Mouse (Mus musculus) stomach, embryonic 14.5 days (tissue): Measurements from ENCODE around the gene Cd300lb. TPM values are rescaled to one million over a fixed set of nuclear protein-coding genes. Genes with fewer than 3 reads are reported as not detected.

Source experiments
- ATAC-seq: fragments of 200-750 bp; cut with Nextera tagmentation; 2 replicates; pipeline ENCODE4 v1.8.0; 2017; ENCODE audit warnings: low read depth, moderate TSS enrichment; ENCODE audit not compliant: insufficient number of reproducible peaks, insufficient read depth, low FRiP score
- H3K27ac ChIP-seq: fragments of 300-500 bp; sonication (generic); 2 replicates; pipeline ENCODE4 v1.5.1; 2014; ENCODE audit warnings: mild to moderate bottlenecking, low read length, moderate library complexity, mixed read lengths
- H3K27me3 ChIP-seq: fragments of 300-500 bp; sonication (generic); 2 replicates; pipeline ENCODE4 v1.6.1; 2014; ENCODE audit warnings: low read length, control low read depth, mixed read lengths; ENCODE audit not compliant: control insufficient read depth, insufficient read depth
- H3K36me3 ChIP-seq: fragments of 300-500 bp; sonication (generic); 2 replicates; pipeline ENCODE4 v1.6.1; 2014; ENCODE audit warnings: mild to moderate bottlenecking, control low read depth, low read length, moderate library complexity, mixed read lengths; ENCODE audit not compliant: control insufficient read depth, insufficient read depth
- H3K4me1 ChIP-seq: fragments of 300-500 bp; sonication (generic); 2 replicates; pipeline ENCODE4 v1.6.1; 2014; ENCODE audit warnings: low read length, control low read depth, mixed read lengths; ENCODE audit not compliant: control insufficient read depth, insufficient read depth
- H3K4me2 ChIP-seq: fragments of 300-500 bp; sonication (generic); replicated peaks from 2 replicates; pipeline ENCODE4 v1.6.1; 2014; ENCODE audit warnings: low read depth, low read length, control low read depth
- H3K4me3 ChIP-seq: fragments of 300-500 bp; sonication (generic); 2 replicates; pipeline ENCODE4 v1.5.1; 2014; ENCODE audit warnings: low read depth, low read length, control low read depth
- H3K9ac ChIP-seq: fragments of 300-500 bp; sonication (generic); replicated peaks from 2 replicates; pipeline ENCODE4 v1.6.1; 2014; ENCODE audit warnings: low read depth, mild to moderate bottlenecking, control low read depth, low read length, moderate library complexity, mixed read lengths
- H3K9me3 ChIP-seq: fragments of 300-500 bp; sonication (generic); 2 replicates; pipeline ENCODE4 v1.6.1; 2016; ENCODE audit warnings: low read depth, low read length, control low read depth; ENCODE audit not compliant: control insufficient read depth
- WGBS: fragments of 180-500 bp; shearing (Covaris S2); extraction: QIAGEN DNeasy Blood & Tissue Kit; methylation state at CpG from one replicate; pipeline ENCODE4 v1.1.7; 2014; 5-methylcytosine and 5-hydroxymethylcytosine counted together
- polyA plus RNA-seq: library from polyadenylated mRNA; unstranded; fragments of >200 nt; fragmentation: Nextera tagmentation; extraction: Ambion mirVana; gene quantifications from 2 replicates; pipeline ENCODE4 v1.2.1, GENCODE M21; 2014

Gene Cd300lb
- polyA plus RNA-seq, 1 experiment from 2014 or later: 0.12 TPM

GRCm38 (mm10) chr11:114898026-114898425, 36.2 kb downstream of the Cd300lb start:
- Histone ChIP-seq H3K9me3 (no peaks in the 10 kb centered on the region), H3K9ac (no peak overlapping the region), H3K4me2 (no peak overlapping the region), H3K36me3 (no peaks in the 10 kb centered on the region), H3K4me1 (no peaks in the 10 kb centered on the region), H3K4me3 (no peak overlapping the region), H3K27ac (no peak overlapping the region), H3K27me3 (no peaks in the 10 kb centered on the region)
- no peak for ATAC-seq
- WGBS: 50% methylated on average over 1 of the region's 1 CpGs

GRCm38 (mm10) chr11:114896085-114896484, 38.1 kb downstream of the Cd300lb start:
- Histone ChIP-seq H3K9me3 (no peaks in the 10 kb centered on the region), H3K36me3 (no peaks in the 10 kb centered on the region), H3K4me2 (no peak overlapping the region), H3K9ac (no peak overlapping the region), H3K27me3 (no peaks in the 10 kb centered on the region), H3K4me1 (no peaks in the 10 kb centered on the region), H3K27ac (no peak overlapping the region), H3K4me3 (no peak overlapping the region)
- WGBS: 82% methylated on average over 3 of the region's 3 CpGs
- ATAC-seq: no peak

GRCm38 (mm10) chr11:114890542-114890941, 43.6 kb downstream of the Cd300lb start:
- no peak overlapping the region for H3K27ac ChIP-seq
- no peaks in the 10 kb centered on the region for H3K9me3 ChIP-seq
- H3K9ac ChIP-seq: no peak overlapping the region
- H3K4me3 ChIP-seq: no peak overlapping the region
- no peaks in the 10 kb centered on the region for H3K36me3 ChIP-seq
- no peaks in the 10 kb centered on the region for H3K4me1 ChIP-seq
- no peak overlapping the region for H3K4me2 ChIP-seq
- 57% methylated on average over 5 of the region's 5 CpGs for WGBS
- no peak for ATAC-seq
- no peaks in the 10 kb centered on the region for H3K27me3 ChIP-seq

GRCm38 (mm10) chr11:114889991-114890518, 44.1 kb downstream of the Cd300lb start, which contains the start of gene Cd300a:
Gene Cd300a, plus strand, starts transcription at chr11:114890041.
- ATAC-seq: no peak

GRCm38 (mm10) chr11:114884380-114885100, 49.6 kb downstream of the Cd300lb start:
- ATAC-seq: no peak
- Histone ChIP-seq H3K27me3 (no peaks in the 10 kb centered on the region), H3K4me3 (no peak overlapping the region), H3K9ac (no peak overlapping the region), H3K9me3 (no peaks in the 10 kb centered on the region), H3K36me3 (no peaks in the 10 kb centered on the region), H3K27ac (no peak overlapping the region), H3K4me2 (no peak overlapping the region), H3K4me1 (no peaks in the 10 kb centered on the region)
- 82% methylated on average over 4 of the region's 4 CpGs for WGBS

More at GRCm38 (mm10) chr11:114889991-114890518, 44.1 kb downstream of the Cd300lb start, which contains the start of gene Cd300a:
- Histone ChIP-seq H3K36me3 (no peaks in the 10 kb centered on the region), H3K4me3 (no peak within 1 kb of the TSS), H3K27ac (no peak within 1 kb of the TSS), H3K9ac (no peak within 1 kb of the TSS), H3K27me3 (no peaks in the 10 kb centered on the region), H3K4me1 (no peaks in the 10 kb centered on the region), H3K4me2 (no peak within 1 kb of the TSS), H3K9me3 (no peaks in the 10 kb centered on the region)
- 73% methylated on average over 18 of the region's 18 CpGs for WGBS

GRCm38 (mm10) chr11:114883251-114883789, 50.9 kb downstream of the Cd300lb start:
- ATAC-seq: no peak
- no peak overlapping the region for H3K4me2 ChIP-seq
- H3K36me3 ChIP-seq: no peaks in the 10 kb centered on the region
- H3K9ac ChIP-seq: no peak overlapping the region
- H3K4me1 ChIP-seq: no peaks in the 10 kb centered on the region
- WGBS: 95% methylated on average over 4 of the region's 4 CpGs
- H3K27me3 ChIP-seq: no peaks in the 10 kb centered on the region
- no peak overlapping the region for H3K27ac ChIP-seq
- H3K9me3 ChIP-seq: no peaks in the 10 kb centered on the region
- no peak overlapping the region for H3K4me3 ChIP-seq

GRCm38 (mm10) chr11:114880589-114880988, 53.6 kb downstream of the Cd300lb start:
- no peak for ATAC-seq
- no peaks in the 10 kb centered on the region for H3K36me3 ChIP-seq
- 0% methylated on average over 1 of the region's 1 CpGs for WGBS
- H3K4me3 ChIP-seq: no peak overlapping the region
- H3K27me3 ChIP-seq: no peaks in the 10 kb centered on the region
- H3K4me2 ChIP-seq: no peak overlapping the region
- H3K27ac ChIP-seq: no peak overlapping the region
- no peak overlapping the region for H3K9ac ChIP-seq
- H3K4me1 ChIP-seq: 0 out of 2 replicates have a peak, but pooled peaks cover 2% of the 10 kb centered on the region
- no peaks in the 10 kb centered on the region for H3K9me3 ChIP-seq

GRCm38 (mm10) chr11:114880185-114880584, 54.0 kb downstream of the Cd300lb start:
- no peak overlapping the region for H3K27ac ChIP-seq
- H3K4me1 ChIP-seq: 0 out of 2 replicates have a peak, but pooled peaks cover 6% of the 10 kb centered on the region
- ATAC-seq: no peak
- no peak overlapping the region for H3K9ac ChIP-seq
- H3K36me3 ChIP-seq: no peaks in the 10 kb centered on the region
- H3K27me3 ChIP-seq: no peaks in the 10 kb centered on the region
- no peak overlapping the region for H3K4me2 ChIP-seq
- H3K4me3 ChIP-seq: no peak overlapping the region
- H3K9me3 ChIP-seq: no peaks in the 10 kb centered on the region
